ENCODE assay signal across 18 mouse cellular contexts in the genomic region with DNA sequence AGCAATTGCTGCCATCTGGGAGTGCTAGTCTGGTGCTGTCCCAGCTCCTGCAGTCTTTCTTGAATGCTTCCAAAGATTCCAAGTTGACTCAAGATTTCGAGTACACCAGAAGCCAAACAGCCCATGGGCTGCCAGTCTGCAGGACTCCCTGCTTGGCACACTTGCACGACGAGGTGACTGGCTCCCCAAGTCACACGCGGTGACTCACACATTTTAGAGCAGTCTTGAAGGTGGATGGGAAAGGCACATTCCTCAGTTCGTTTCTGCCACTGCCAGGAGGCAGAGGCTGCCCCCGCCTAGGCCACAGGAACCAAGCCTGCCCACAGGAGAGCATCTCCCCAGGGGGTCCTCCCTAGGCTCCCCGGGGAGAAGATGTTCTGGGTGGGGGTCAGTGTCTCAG. TPM values are rescaled to one million over a fixed set of nuclear protein-coding genes. Genes with fewer than 3 reads are reported as not detected.
A peak's percentile ranks its signal among the peaks of the same experiment; 100 is the strongest.
DNase-seq lines count a peak whose midpoint lies in the region; ATAC-seq and TF ChIP-seq lines count a peak whose summit lies in the region.
"Had no signal": no experiment of that assay in that cellular context is flagged by ENCODE, and none has a peak within 500 bp of the region (broad histone marks: within the 10 kb centered on the region; RNA-seq: fewer than 3 reads in every experiment).

No protein-coding gene starts in this region.

- CTCF ChIA-PET in Patski (lab: Charles Lee): interaction anchor here (1.0 to 4.1 kb wide), 4 partner anchors 9 to 29 kb away, joined by 5 to 39 read pairs (median 5); partner anchors contain the start of gene Fndc9

- TF ChIP-seq CTCF in layer of hippocampus, adult 2 months (conservative IDR thresholded peaks at IDR 0.05): no peak
- no peak for TF ChIP-seq CTCF in Patski (IDR thresholded peaks at IDR 0.05)

- in situ Hi-C loops in Patski (cut with MboI; ENCODE audit: low pct_unique_long_range_greater_than_20kb): no loop called here

- no peak overlapping the region for H3K4me3 ChIP-seq in layer of hippocampus, adult 2 months
- H3K4me3 ChIP-seq: heart, adult 2 months; hindbrain, embryonic 12.5 days; intestine, embryonic 15.5 days; midbrain, embryonic 13.5 days had no signal

- H3K27ac ChIP-seq in layer of hippocampus, adult 2 months: peak overlapping the region; percentile 69
- H3K27ac ChIP-seq: heart, adult 2 months; hindbrain, embryonic 12.5 days; intestine, embryonic 15.5 days; midbrain, embryonic 13.5 days had no signal

- ATAC-seq in Patski: peak; percentile 92
- ATAC-seq: intestine, embryonic 15.5 days; midbrain, embryonic 13.5 days had no signal

- intact Hi-C loops in left cerebral cortex, postnatal 36 days (cut with DNase I): no loop called here

- DNase-seq in layer of hippocampus, adult 2 months (ENCODE audit: low spot score in 2 of 2): peak in 1 of 2 experiments; percentile 42
- no peak for DNase-seq in layer of hippocampus, adult 8-10 months (ENCODE audit: low spot score in 2 of 2)
- DNase-seq in right cerebral cortex, adult 18-20 months: peak; percentile 77
- no peak for DNase-seq in right cerebral cortex, postnatal 14 days
- DNase-seq in Patski (ENCODE audit: low read depth, low spot score): peak; percentile 59
- peak; percentile 53 to 61 for DNase-seq in left cerebral cortex, postnatal 36 days (ENCODE audit: low spot score in 2 of 2)
- DNase-seq in retina, embryonic 14.5 days (ENCODE audit: low spot score): no peak
- DNase-seq: cerebellum, postnatal 25 days; heart, adult 2 months; lung, embryonic 14.5 days; thymus, postnatal 14 days had no signal

- H3K27me3 ChIP-seq in Patski: no peaks in the 10 kb centered on the region
- H3K27me3 ChIP-seq: hindbrain, embryonic 12.5 days; intestine, embryonic 15.5 days; midbrain, embryonic 13.5 days had no signal

- POLR2A ChIA-PET in Patski (lab: Charles Lee): interaction anchor here (1.4 kb wide), 1 partner anchor 21 kb away, joined by 3 read pairs; no protein-coding TSS in a partner anchor

RNA-seq across cellular contexts. Expression of gene Fndc9, which starts 10.6 kb away (rescaled TPM):
- 1 to 10 TPM in 1 of 2 experiments, under 1 TPM in 1; 0.72 to 1.0 TPM for total RNA-seq in layer of hippocampus, adult 2 months (2021)
- 1 to 10 TPM in 3 of 4 experiments, under 1 TPM in 1; 0.73 to 1.3 (median 1.2) TPM for total RNA-seq in layer of hippocampus, adult 8-10 months (2022)
- 0.47 TPM for polyA plus RNA-seq in Patski (2021)
- 1 to 10 TPM; 3.3 to 4.5 TPM for total RNA-seq in left cerebral cortex, postnatal 36 days (2021)
- total RNA-seq: gastrocnemius, adult 8-10 months; heart, adult 2 months had no signal
- polyA plus RNA-seq: heart, adult 2 months; heart, postnatal 0 days; intestine, embryonic 15.5 days; liver, embryonic 11.5 days; lung, embryonic 14.5 days; small intestine, adult 2 months had no signal

Comparison
In these comparisons a context has a peak if more than half of its experiments do, and no peak if none do; other contexts are left out.
1. DNase-seq: peak in right cerebral cortex, adult 18-20 months (single experiment), Patski (single experiment) and left cerebral cortex, postnatal 36 days (2 of 2); none in layer of hippocampus, adult 8-10 months (0 of 2), right cerebral cortex, postnatal 14 days (single experiment) and retina, embryonic 14.5 days (single experiment).